Mouse (Mus musculus) embryonic fibroblast, embryonic 13.5 days (primary cell): Measurements from ENCODE around the gene Aif1. TPM values are rescaled to one million over a fixed set of nuclear protein-coding genes. Genes with fewer than 3 reads are reported as not detected.

ENCODE experiments used
- H3K27ac ChIP-seq: 2 replicates; pipeline ENCODE4 v1.5.1; 2012; ENCODE audit warnings: low read length, control low read depth, inconsistent platforms; ENCODE audit not compliant: insufficient read depth
- H3K4me1 ChIP-seq: 2 replicates; pipeline ENCODE4 v1.6.1; 2011; ENCODE audit warnings: low read length; ENCODE audit not compliant: control insufficient read depth, insufficient read depth
- H3K4me3 ChIP-seq: 2 replicates; pipeline ENCODE4 v1.5.1; 2011; ENCODE audit warnings: mild to moderate bottlenecking, control low read depth, low read length; ENCODE audit not compliant: insufficient read depth
- CTCF ChIP-seq: IDR thresholded peaks from 2 replicates; pipeline ENCODE4 v1.5.1; 2011; ENCODE audit warnings: mild to moderate bottlenecking, control low read depth, low read length, moderate library complexity, borderline replicate concordance; ENCODE audit not compliant: insufficient read depth
- POLR2A ChIP-seq: IDR thresholded peaks from 2 replicates; pipeline ENCODE4 v1.6.1; 2011; ENCODE audit warnings: low read depth, mild to moderate bottlenecking, control low read depth, low read length, moderate library complexity
- polyA plus RNA-seq: library from polyadenylated mRNA; stranded (reverse); fragments of >200 nt; gene quantifications from 2 replicates; pipeline ENCODE4 v1.2.4, GENCODE M21; 2011; ENCODE audit warnings: low read depth; ENCODE audit not compliant: missing spikeins, insufficient read length

Gene Aif1
- polyA plus RNA-seq, 1 experiment = not detected

GRCm38 (mm10) chr17:35134801-35135590 lies 40.9 kb downstream of the Aif1 start, which contains the start of gene Bag6:
Gene Bag6, plus strand, starts transcription at chr17:35135178.
- Histone ChIP-seq H3K4me3 (peak within 1 kb of the TSS; percentile 59), H3K27ac (peak within 1 kb of the TSS; percentile 80), H3K4me1 (no peaks in the 10 kb centered on the region)
- TF ChIP-seq POLR2A (peak; percentile 58), CTCF (no peak)

GRCm38 (mm10) chr17:35133517-35133916 lies 42.4 kb downstream of the Aif1 start:
- no peaks in the 10 kb centered on the region for H3K4me1 ChIP-seq
- H3K27ac ChIP-seq = no peak overlapping the region
- no peak for TF ChIP-seq POLR2A
- TF ChIP-seq CTCF = no peak
- no peak overlapping the region for H3K4me3 ChIP-seq

GRCm38 (mm10) chr17:35132174-35132560 lies 43.7 kb downstream of the Aif1 start:
- Histone ChIP-seq H3K27ac (no peak overlapping the region), H3K4me1 (0 out of 2 replicates have a peak, but pooled peaks cover 5% of the 10 kb centered on the region), H3K4me3 (no peak overlapping the region)
- TF ChIP-seq POLR2A = no peak
- TF ChIP-seq CTCF = no peak

GRCm38 (mm10) chr17:35131500-35132173 lies 44.2 kb downstream of the Aif1 start, which contains the start of gene Apom:
Gene Apom, minus strand, starts transcription at chr17:35132050.
- H3K27ac ChIP-seq = no peak within 1 kb of the TSS
- 0 out of 2 replicates have a peak, but pooled peaks cover 8% of the 10 kb centered on the region for H3K4me1 ChIP-seq
- H3K4me3 ChIP-seq = no peak within 1 kb of the TSS
- TF ChIP-seq CTCF (no peak), POLR2A (no peak)

- Histone ChIP-seq H3K4me1 (0 out of 2 replicates have a peak, but pooled peaks cover 8% of the 10 kb centered on the region), H3K4me3 (no peak overlapping the region), H3K27ac (no peak overlapping the region)
- TF ChIP-seq POLR2A (no peak), CTCF (no peak)
Observed at GRCm38 (mm10) chr17:35131038-35131437, 44.8 kb downstream of the Aif1 start.

- TF ChIP-seq CTCF (no peak), POLR2A (no peak)
- Histone ChIP-seq H3K27ac (no peak overlapping the region), H3K4me1 (peaks cover 11% of the 10 kb centered on the region; the same call in 1 of the 2 replicates), H3K4me3 (no peak overlapping the region)
Observed at GRCm38 (mm10) chr17:35128996-35129395, 46.9 kb downstream of the Aif1 start.

- Histone ChIP-seq H3K27ac (peak overlapping the region; percentile 19; the same call in 1 of the 2 replicates), H3K4me1 (peaks cover 11% of the 10 kb centered on the region; the same call in 1 of the 2 replicates), H3K4me3 (peak overlapping the region; percentile 64)
- no peak for TF ChIP-seq CTCF
Observed at GRCm38 (mm10) chr17:35127017-35127416, 48.9 kb downstream of the Aif1 start.

GRCm38 (mm10) chr17:35126206-35126611 lies 49.7 kb downstream of the Aif1 start, which contains the start of gene D17H6S53E:
Gene D17H6S53E, plus strand, starts transcription at chr17:35126373.
- TF ChIP-seq POLR2A (peak; percentile 89), CTCF (no peak)
- H3K4me3 ChIP-seq = peak within 1 kb of the TSS; percentile 64
- peaks cover 11% of the 10 kb centered on the region; the same call in 1 of the 2 replicates for H3K4me1 ChIP-seq
- peak within 1 kb of the TSS; percentile 19 for H3K27ac ChIP-seq

GRCm38 (mm10) chr17:35125578-35125977 lies 50.3 kb downstream of the Aif1 start:
- TF ChIP-seq POLR2A (no peak), CTCF (no peak)
- H3K27ac ChIP-seq = no peak overlapping the region

More at GRCm38 (mm10) chr17:35125578-35125977, 50.3 kb downstream of the Aif1 start:
- peaks cover 11% of the 10 kb centered on the region; the same call in 1 of the 2 replicates for H3K4me1 ChIP-seq
- H3K4me3 ChIP-seq = peak overlapping the region; percentile 64; the same call in 1 of the 2 replicates
